Mouse (Mus musculus): Measurements from ENCODE around the gene Dlgap4. TPM values are rescaled to one million over a fixed set of nuclear protein-coding genes. Genes with fewer than 3 reads are reported as not detected.

Gene Dlgap4
- polyA plus RNA-seq, 1 experiment from 2014 or later = 55.5 TPM

DNA sequence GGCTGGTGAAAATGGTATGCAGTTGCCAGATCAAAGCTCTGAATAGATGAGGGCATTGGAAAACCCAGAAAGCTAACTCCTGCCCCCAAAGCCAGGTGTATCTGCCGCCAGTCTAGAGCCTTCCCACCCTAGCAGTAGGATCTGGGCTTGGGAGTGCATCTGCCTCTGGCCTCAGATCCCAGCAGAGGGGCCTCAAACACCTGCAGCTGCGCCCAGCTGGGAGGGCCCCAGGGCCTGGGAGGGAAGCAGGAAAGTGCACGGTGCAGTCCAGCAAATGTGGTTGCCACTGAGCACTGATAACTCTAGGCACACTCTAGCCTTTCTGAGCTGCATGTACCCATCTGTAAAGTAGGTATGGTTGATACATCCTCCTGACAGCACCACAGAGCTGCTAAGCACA lies 129.7 kb downstream of the Dlgap4 start:
- no peak overlapping the region for H3K27ac ChIP-seq (ENCODE audit: low read length)
- H3K36me3 ChIP-seq (ENCODE audit: control insufficient read depth, insufficient read depth, low read length) = peaks cover 11% of the 10 kb centered on the region
- no peak for ATAC-seq (ENCODE audit: insufficient read depth, low FRiP score)
- peak overlapping the region; percentile 3; the same call in 1 of the 2 replicates for H3K9ac ChIP-seq (ENCODE audit: low read length)
- H3K27me3 ChIP-seq (ENCODE audit: control insufficient read depth, insufficient read depth, low read length) = no peaks in the 10 kb centered on the region
- no peak overlapping the region for H3K4me3 ChIP-seq (replicated peaks; ENCODE audit: low read length)
- H3K4me2 ChIP-seq (ENCODE audit: low read depth, low read length) = no peak overlapping the region
- 44% methylated on average over 3 of the region's 3 CpGs for WGBS
- H3K9me3 ChIP-seq (replicated peaks; ENCODE audit: control insufficient read depth, low read length) = no peaks in the 10 kb centered on the region
- H3K4me1 ChIP-seq (ENCODE audit: control insufficient read depth, insufficient read depth, low read length) = peaks cover 12% of the 10 kb centered on the region

DNA sequence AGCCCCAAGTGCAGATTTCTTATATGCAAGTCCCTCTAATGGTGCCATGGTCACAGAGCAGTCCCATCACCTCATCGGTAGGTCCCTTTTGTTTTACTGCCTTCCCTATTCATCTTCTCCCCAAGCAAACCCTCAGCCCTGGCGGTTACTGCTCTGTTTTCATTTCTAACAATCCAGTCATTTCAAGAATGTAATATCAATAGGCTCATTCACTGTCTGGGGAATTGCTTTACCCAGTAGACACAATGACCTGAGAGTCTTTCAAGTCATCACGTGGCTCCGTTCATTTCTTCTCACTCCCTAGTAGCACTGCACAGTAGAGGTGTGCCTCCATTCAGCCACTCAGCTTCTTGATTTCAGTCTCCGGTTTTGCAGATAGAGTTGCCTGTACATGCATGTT lies 130.9 kb downstream of the Dlgap4 start:
- Histone ChIP-seq H3K4me1 (ENCODE audit: control insufficient read depth, insufficient read depth, low read length) (peaks cover 12% of the 10 kb centered on the region), H3K9me3 (replicated peaks; ENCODE audit: control insufficient read depth, low read length) (no peaks in the 10 kb centered on the region), H3K9ac (ENCODE audit: low read length) (no peak overlapping the region), H3K36me3 (ENCODE audit: control insufficient read depth, insufficient read depth, low read length) (peaks cover 15% of the 10 kb centered on the region), H3K4me3 (replicated peaks; ENCODE audit: low read length) (no peak overlapping the region), H3K27ac (ENCODE audit: low read length) (no peak overlapping the region), H3K27me3 (ENCODE audit: control insufficient read depth, insufficient read depth, low read length) (no peaks in the 10 kb centered on the region), H3K4me2 (ENCODE audit: low read depth, low read length) (no peak overlapping the region)
- WGBS = 76% methylated on average over 5 of the region's 5 CpGs
- no peak for ATAC-seq (ENCODE audit: insufficient read depth, low FRiP score)

GRCm38 (mm10) chr2:156747315-156747714 lies 133.8 kb downstream of the Dlgap4 start:
- H3K4me3 ChIP-seq (replicated peaks; ENCODE audit: low read length) = no peak overlapping the region
- H3K4me1 ChIP-seq (ENCODE audit: control insufficient read depth, insufficient read depth, low read length) = no peaks in the 10 kb centered on the region
- H3K9me3 ChIP-seq (replicated peaks; ENCODE audit: control insufficient read depth, low read length) = no peaks in the 10 kb centered on the region
- H3K9ac ChIP-seq (ENCODE audit: low read length) = no peak overlapping the region
- no peak for ATAC-seq (ENCODE audit: insufficient read depth, low FRiP score)
- WGBS = 89% methylated on average over 3 of the region's 3 CpGs
- no peak overlapping the region for H3K27ac ChIP-seq (ENCODE audit: low read length)
- peaks cover 21% of the 10 kb centered on the region for H3K36me3 ChIP-seq (ENCODE audit: control insufficient read depth, insufficient read depth, low read length)
- H3K27me3 ChIP-seq (ENCODE audit: control insufficient read depth, insufficient read depth, low read length) = no peaks in the 10 kb centered on the region
- no peak overlapping the region for H3K4me2 ChIP-seq (ENCODE audit: low read depth, low read length)

GRCm38 (mm10) chr2:156749687-156750086 lies 136.2 kb downstream of the Dlgap4 start:
- no peaks in the 10 kb centered on the region for H3K9me3 ChIP-seq (replicated peaks; ENCODE audit: control insufficient read depth, low read length)
- WGBS = 83% methylated on average over 8 of the region's 8 CpGs
- H3K4me1 ChIP-seq (ENCODE audit: control insufficient read depth, insufficient read depth, low read length) = no peaks in the 10 kb centered on the region
- no peaks in the 10 kb centered on the region for H3K27me3 ChIP-seq (ENCODE audit: control insufficient read depth, insufficient read depth, low read length)
- ATAC-seq (ENCODE audit: insufficient read depth, low FRiP score) = no peak
- H3K4me2 ChIP-seq (ENCODE audit: low read depth, low read length) = no peak overlapping the region
- no peak overlapping the region for H3K9ac ChIP-seq (ENCODE audit: low read length)
- H3K27ac ChIP-seq (ENCODE audit: low read length) = no peak overlapping the region
- H3K36me3 ChIP-seq (ENCODE audit: control insufficient read depth, insufficient read depth, low read length) = peaks cover 22% of the 10 kb centered on the region
- H3K4me3 ChIP-seq (replicated peaks; ENCODE audit: low read length) = no peak overlapping the region

DNA sequence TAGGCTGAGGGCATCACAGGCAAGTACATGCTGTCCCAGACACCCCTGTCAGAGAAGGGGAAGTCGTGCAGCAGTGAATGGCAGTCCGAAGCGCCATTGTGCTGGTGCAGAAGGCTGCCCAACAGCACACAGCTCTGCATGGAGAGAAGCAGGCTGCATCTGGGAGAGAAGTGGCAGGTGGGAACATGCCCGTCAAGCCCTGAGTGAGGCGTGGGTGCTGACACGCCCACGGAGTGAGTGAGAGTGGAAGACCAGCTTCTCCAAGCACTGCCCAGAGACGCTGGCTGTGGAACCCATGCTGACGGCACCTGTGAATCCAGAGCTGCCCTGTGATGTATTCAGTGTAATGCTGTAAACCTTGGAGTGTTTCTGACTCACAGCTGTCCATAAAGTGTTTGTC lies 143.4 kb downstream of the Dlgap4 start:
- H3K36me3 ChIP-seq (ENCODE audit: control insufficient read depth, insufficient read depth, low read length) = peaks cover 43% of the 10 kb centered on the region
- no peaks in the 10 kb centered on the region for H3K27me3 ChIP-seq (ENCODE audit: control insufficient read depth, insufficient read depth, low read length)
- WGBS = 86% methylated on average over 9 of the region's 9 CpGs
- no peak overlapping the region for H3K27ac ChIP-seq (ENCODE audit: low read length)
- H3K4me2 ChIP-seq (ENCODE audit: low read depth, low read length) = no peak overlapping the region
- no peak overlapping the region for H3K4me3 ChIP-seq (replicated peaks; ENCODE audit: low read length)
- no peak for ATAC-seq (ENCODE audit: insufficient read depth, low FRiP score)
- 0 out of 2 replicates have a peak, but pooled peaks cover 4% of the 10 kb centered on the region for H3K4me1 ChIP-seq (ENCODE audit: control insufficient read depth, insufficient read depth, low read length)
- H3K9me3 ChIP-seq (replicated peaks; ENCODE audit: control insufficient read depth, low read length) = no peaks in the 10 kb centered on the region
- H3K9ac ChIP-seq (ENCODE audit: low read length) = no peak overlapping the region

DNA sequence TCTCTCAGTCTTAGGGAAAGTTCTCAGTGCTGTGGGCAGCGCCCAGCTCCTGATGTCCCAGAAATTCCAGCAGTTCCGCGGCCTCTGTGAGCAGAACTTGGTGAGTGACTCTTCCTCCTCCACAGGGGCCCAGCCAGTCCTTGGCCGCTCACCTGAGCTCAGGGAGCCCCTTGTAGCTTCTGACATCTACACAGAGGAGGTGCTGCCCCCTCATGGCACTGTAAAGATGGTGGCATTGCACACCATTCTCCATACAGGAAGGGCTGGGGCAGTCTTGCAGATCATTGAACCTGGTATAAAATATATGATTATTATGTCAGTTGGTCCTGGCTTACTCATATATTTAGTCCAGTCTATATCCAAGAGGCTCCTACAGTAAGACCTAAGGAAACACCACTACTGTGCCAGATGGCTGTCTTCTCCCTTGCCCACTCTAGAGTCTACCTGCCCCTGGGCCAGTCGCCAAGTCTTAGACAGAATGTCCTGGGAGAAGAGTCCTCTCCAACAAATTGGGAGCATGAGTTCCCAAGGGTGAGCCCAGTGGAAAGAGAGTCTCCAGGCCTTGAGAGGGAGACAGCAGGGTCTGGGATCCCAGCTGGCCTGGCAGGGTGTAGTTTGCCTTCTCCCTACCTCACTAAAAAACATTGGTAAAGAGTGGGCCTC lies 147.5 kb downstream of the Dlgap4 start:
- no peak overlapping the region for H3K4me3 ChIP-seq (replicated peaks; ENCODE audit: low read length)
- WGBS = 79% methylated on average over 5 of the region's 5 CpGs
- 0 out of 2 replicates have a peak, but pooled peaks cover 4% of the 10 kb centered on the region for H3K4me1 ChIP-seq (ENCODE audit: control insufficient read depth, insufficient read depth, low read length)
- peaks cover 36% of the 10 kb centered on the region for H3K36me3 ChIP-seq (ENCODE audit: control insufficient read depth, insufficient read depth, low read length)
- H3K4me2 ChIP-seq (ENCODE audit: low read depth, low read length) = no peak overlapping the region
- H3K27ac ChIP-seq (ENCODE audit: low read length) = no peak overlapping the region
- H3K9me3 ChIP-seq (replicated peaks; ENCODE audit: control insufficient read depth, low read length) = no peaks in the 10 kb centered on the region
- H3K9ac ChIP-seq (ENCODE audit: low read length) = no peak overlapping the region
- ATAC-seq (ENCODE audit: insufficient read depth, low FRiP score) = no peak
- H3K27me3 ChIP-seq (ENCODE audit: control insufficient read depth, insufficient read depth, low read length) = no peaks in the 10 kb centered on the region

DNA sequence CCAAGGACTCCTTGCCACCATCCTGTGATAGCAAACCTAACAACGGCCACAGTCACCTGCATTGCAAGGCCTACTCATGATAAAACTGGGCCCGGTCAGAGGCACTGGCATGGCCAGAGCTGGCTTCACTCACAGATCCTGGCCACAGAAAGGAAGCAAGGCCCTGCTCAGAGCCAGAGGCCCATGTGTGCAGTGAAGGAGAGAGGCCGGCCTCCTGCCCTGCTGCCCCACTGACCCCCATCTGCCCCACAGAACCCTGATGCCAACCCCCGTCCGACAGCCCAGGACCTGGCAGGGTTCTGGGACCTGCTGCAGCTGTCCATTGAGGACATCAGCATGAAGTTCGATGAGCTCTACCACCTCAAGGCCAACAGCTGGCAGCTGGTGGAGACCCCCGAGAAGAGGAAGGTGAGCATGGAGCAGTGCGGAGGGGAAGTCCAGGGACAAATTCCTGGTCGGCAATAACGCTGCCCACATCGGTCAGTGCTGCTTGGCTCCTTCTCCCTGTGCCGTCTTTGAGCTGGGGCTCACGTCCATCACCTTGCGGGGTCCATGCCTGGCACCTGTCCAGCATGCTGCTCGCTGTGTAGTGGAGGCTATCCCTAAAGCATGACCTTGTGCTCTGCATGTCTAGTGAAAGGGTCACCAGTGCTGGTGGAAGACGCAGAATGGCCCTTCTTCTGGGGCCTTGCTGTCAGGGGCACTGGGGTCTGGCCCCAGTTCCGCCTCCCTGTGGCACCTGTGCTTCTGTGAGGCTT lies 148.2 kb downstream of the Dlgap4 start:
- Histone ChIP-seq H3K27me3 (ENCODE audit: control insufficient read depth, insufficient read depth, low read length) (no peaks in the 10 kb centered on the region), H3K4me3 (replicated peaks; ENCODE audit: low read length) (no peak overlapping the region), H3K9ac (ENCODE audit: low read length) (no peak overlapping the region), H3K9me3 (replicated peaks; ENCODE audit: control insufficient read depth, low read length) (no peaks in the 10 kb centered on the region), H3K36me3 (ENCODE audit: control insufficient read depth, insufficient read depth, low read length) (peaks cover 28% of the 10 kb centered on the region), H3K4me2 (ENCODE audit: low read depth, low read length) (no peak overlapping the region), H3K27ac (ENCODE audit: low read length) (no peak overlapping the region), H3K4me1 (ENCODE audit: control insufficient read depth, insufficient read depth, low read length) (0 out of 2 replicates have a peak, but pooled peaks cover 4% of the 10 kb centered on the region)
- 93% methylated on average over 17 of the region's 17 CpGs for WGBS
- no peak for ATAC-seq (ENCODE audit: insufficient read depth, low FRiP score)

DNA sequence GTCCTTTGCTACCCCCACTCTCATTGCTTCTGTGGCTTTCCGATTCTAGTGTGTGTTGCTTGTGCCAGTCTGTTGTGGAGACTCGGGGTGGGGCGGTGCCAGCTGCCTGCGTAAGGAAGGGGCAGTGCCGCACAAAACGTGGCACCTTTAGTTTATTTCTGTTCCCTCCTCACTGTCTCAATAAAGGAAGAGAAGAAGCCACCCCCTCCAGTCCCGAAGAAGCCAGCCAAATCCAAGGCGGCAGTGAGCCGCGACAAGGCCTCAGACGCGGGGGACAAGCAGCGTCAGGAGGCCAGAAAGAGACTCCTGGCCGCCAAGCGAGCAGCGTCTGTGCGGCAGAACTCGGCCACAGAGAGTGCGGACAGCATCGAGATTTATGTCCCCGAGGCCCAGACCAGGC lies 149.0 kb downstream of the Dlgap4 start:
- no peak overlapping the region for H3K4me2 ChIP-seq (ENCODE audit: low read depth, low read length)
- H3K9ac ChIP-seq (ENCODE audit: low read length) = no peak overlapping the region
- H3K27me3 ChIP-seq (ENCODE audit: control insufficient read depth, insufficient read depth, low read length) = no peaks in the 10 kb centered on the region
- no peak overlapping the region for H3K4me3 ChIP-seq (replicated peaks; ENCODE audit: low read length)
- H3K36me3 ChIP-seq (ENCODE audit: control insufficient read depth, insufficient read depth, low read length) = peaks cover 20% of the 10 kb centered on the region
- H3K27ac ChIP-seq (ENCODE audit: low read length) = no peak overlapping the region
- 84% methylated on average over 21 of the region's 21 CpGs for WGBS
- H3K9me3 ChIP-seq (replicated peaks; ENCODE audit: control insufficient read depth, low read length) = no peaks in the 10 kb centered on the region
- ATAC-seq (ENCODE audit: insufficient read depth, low FRiP score) = no peak
- 0 out of 2 replicates have a peak, but pooled peaks cover 4% of the 10 kb centered on the region for H3K4me1 ChIP-seq (ENCODE audit: control insufficient read depth, insufficient read depth, low read length)

GRCm38 (mm10) chr2:156763101-156763500 lies 149.6 kb downstream of the Dlgap4 start:
- Histone ChIP-seq H3K27me3 (ENCODE audit: control insufficient read depth, insufficient read depth, low read length) (no peaks in the 10 kb centered on the region), H3K9me3 (replicated peaks; ENCODE audit: control insufficient read depth, low read length) (no peaks in the 10 kb centered on the region), H3K27ac (ENCODE audit: low read length) (no peak overlapping the region), H3K36me3 (ENCODE audit: control insufficient read depth, insufficient read depth, low read length) (peaks cover 15% of the 10 kb centered on the region; the same call in 1 of the 2 replicates), H3K4me3 (replicated peaks; ENCODE audit: low read length) (no peak overlapping the region), H3K4me1 (ENCODE audit: control insufficient read depth, insufficient read depth, low read length) (0 out of 2 replicates have a peak, but pooled peaks cover 4% of the 10 kb centered on the region), H3K4me2 (ENCODE audit: low read depth, low read length) (no peak overlapping the region), H3K9ac (ENCODE audit: low read length) (no peak overlapping the region)
- ATAC-seq (ENCODE audit: insufficient read depth, low FRiP score) = no peak
- 71% methylated on average over 11 of the region's 11 CpGs for WGBS

All from stomach, embryonic 16.5 days (tissue).